Mouse (Mus musculus) cerebellum, adult 2 months (tissue): Measurements from ENCODE around the gene Krtap24-1.

Experiments
- CTCF ChIP-seq: fragments of 200-500 bp; IDR thresholded peaks from 2 replicates; pipeline ENCODE4 v1.5.1; 2011; ENCODE audit warnings: low read depth, mild to moderate bottlenecking, control low read depth, low read length, moderate library complexity, borderline replicate concordance; ENCODE audit not compliant: insufficient read depth
- POLR2A ChIP-seq: fragments of 200-500 bp; IDR thresholded peaks from 2 replicates; pipeline ENCODE4 v1.6.1; 2011; ENCODE audit warnings: low read length, control low read depth, borderline replicate concordance; ENCODE audit not compliant: insufficient read depth

DNA sequence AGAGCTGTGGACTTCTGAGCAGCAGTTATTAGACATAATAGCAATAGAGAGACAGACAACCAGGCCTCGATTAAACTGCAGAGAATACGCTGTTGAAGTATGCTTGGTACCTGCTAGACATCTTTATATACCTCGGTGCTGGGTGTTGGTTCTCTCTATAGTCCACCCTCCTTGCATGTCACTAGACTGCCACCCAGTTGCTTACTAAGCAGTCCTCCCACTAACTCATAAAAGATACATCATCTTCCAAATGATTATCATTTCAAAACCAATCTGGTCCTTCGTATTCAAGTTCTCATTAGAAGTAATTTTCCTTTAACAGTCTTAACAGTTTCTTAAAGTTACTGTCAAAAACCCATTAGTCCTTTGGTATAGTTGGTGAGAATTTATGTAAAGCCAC, 15.5 kb upstream of the Krtap24-1 start, which contains the start of gene 2310079G19Rik:
- TF ChIP-seq POLR2A, result no peak
- no peak for TF ChIP-seq CTCF
